Mouse (Mus musculus): ENCODE results near the gene Srsf10. TPM values are rescaled to one million over a fixed set of nuclear protein-coding genes. Genes with fewer than 3 reads are reported as not detected.

Srsf10 gene
- polyA plus RNA-seq, 1 experiment from 2014 or later, result 212 TPM

- Histone ChIP-seq H3K36me3 (ENCODE audit: control insufficient read depth, insufficient read depth, low read length) (peaks cover 44% of the 10 kb centered on the region), H3K27ac (replicated peaks; ENCODE audit: low read depth, low read length) (peak overlapping the region; percentile 48; the same call in 1 of the 2 replicates), H3K4me1 (ENCODE audit: control insufficient read depth, insufficient read depth, low read length) (peaks cover 28% of the 10 kb centered on the region), H3K9me3 (ENCODE audit: control insufficient read depth, low read length) (no peaks in the 10 kb centered on the region), H3K4me3 (ENCODE audit: low read depth, low read length) (peak overlapping the region; percentile 14; the same call in 1 of the 2 replicates), H3K9ac (ENCODE audit: low read depth, low read length) (peak overlapping the region; percentile 35), H3K27me3 (replicated peaks; ENCODE audit: control insufficient read depth, insufficient read depth, low read length) (no peaks in the 10 kb centered on the region), H3K4me2 (ENCODE audit: low read depth, low read length) (peak overlapping the region; percentile 84; the same call in 1 of the 2 replicates)
- ATAC-seq (ENCODE audit: low read depth) (no peak), DNase-seq (ENCODE audit: low spot score) (no peak)
- WGBS, result 36% methylated on average over 2 of the region's 2 CpGs
These were observed 14.9 kb downstream of the Srsf10 start for GRCm38 (mm10) chr4:135870227-135871023.

- Histone ChIP-seq H3K27ac (replicated peaks; ENCODE audit: low read depth, low read length) (0 out of 2 replicates have a peak overlapping the region, but pooled peaks have one; percentile 100), H3K4me3 (ENCODE audit: low read depth, low read length) (peak overlapping the region; percentile 73), H3K9ac (ENCODE audit: low read depth, low read length) (peak overlapping the region; percentile 91), H3K27me3 (replicated peaks; ENCODE audit: control insufficient read depth, insufficient read depth, low read length) (no peaks in the 10 kb centered on the region), H3K9me3 (ENCODE audit: control insufficient read depth, low read length) (no peaks in the 10 kb centered on the region), H3K4me2 (ENCODE audit: low read depth, low read length) (peak overlapping the region; percentile 84), H3K4me1 (ENCODE audit: control insufficient read depth, insufficient read depth, low read length) (peaks cover 44% of the 10 kb centered on the region), H3K36me3 (ENCODE audit: control insufficient read depth, insufficient read depth, low read length) (peaks cover 33% of the 10 kb centered on the region)
- DNase-seq (ENCODE audit: low spot score) (no peak), ATAC-seq (ENCODE audit: low read depth) (no peak)
- 33% methylated on average over 3 of the region's 3 CpGs for WGBS
These were observed 16.5 kb downstream of the Srsf10 start for GRCm38 (mm10) chr4:135872015-135872414.

- Histone ChIP-seq H3K4me3 (ENCODE audit: low read depth, low read length) (peak overlapping the region; percentile 73), H3K27me3 (replicated peaks; ENCODE audit: control insufficient read depth, insufficient read depth, low read length) (no peaks in the 10 kb centered on the region), H3K36me3 (ENCODE audit: control insufficient read depth, insufficient read depth, low read length) (peaks cover 33% of the 10 kb centered on the region), H3K9ac (ENCODE audit: low read depth, low read length) (peak overlapping the region; percentile 91), H3K9me3 (ENCODE audit: control insufficient read depth, low read length) (no peaks in the 10 kb centered on the region), H3K4me1 (ENCODE audit: control insufficient read depth, insufficient read depth, low read length) (peaks cover 45% of the 10 kb centered on the region), H3K27ac (replicated peaks; ENCODE audit: low read depth, low read length) (peak overlapping the region; percentile 100), H3K4me2 (ENCODE audit: low read depth, low read length) (peak overlapping the region; percentile 84)
- no peak for DNase-seq (ENCODE audit: low spot score)
- 6% methylated on average over 17 of the region's 17 CpGs for WGBS
- ATAC-seq (ENCODE audit: low read depth), result no peak
These were observed 17.2 kb downstream of the Srsf10 start for GRCm38 (mm10) chr4:135872589-135873391.

- no peaks in the 10 kb centered on the region for H3K27me3 ChIP-seq (replicated peaks; ENCODE audit: control insufficient read depth, insufficient read depth, low read length)
- H3K9me3 ChIP-seq (ENCODE audit: control insufficient read depth, low read length), result no peaks in the 10 kb centered on the region
- H3K36me3 ChIP-seq (ENCODE audit: control insufficient read depth, insufficient read depth, low read length), result peaks cover 32% of the 10 kb centered on the region
- H3K9ac ChIP-seq (ENCODE audit: low read depth, low read length), result peak within 1 kb of the TSS; percentile 91
- peak within 1 kb of the TSS; percentile 100 for H3K27ac ChIP-seq (replicated peaks; ENCODE audit: low read depth, low read length)
- H3K4me3 ChIP-seq (ENCODE audit: low read depth, low read length), result peak within 1 kb of the TSS; percentile 73
- H3K4me2 ChIP-seq (ENCODE audit: low read depth, low read length), result peak within 1 kb of the TSS; percentile 84
- peak; percentile 97 for DNase-seq (ENCODE audit: low spot score)
- 0% methylated on average over 38 of the region's 60 CpGs for WGBS
- peak; percentile 95 for ATAC-seq (ENCODE audit: low read depth)
- peaks cover 45% of the 10 kb centered on the region for H3K4me1 ChIP-seq (ENCODE audit: control insufficient read depth, insufficient read depth, low read length)
These were observed 18.1 kb downstream of the Srsf10 start, which contains the start of gene Pnrc2 for GRCm38 (mm10) chr4:135873526-135874202. TSS of gene Pnrc2 (minus strand) at chr4:135873850.

GRCm38 (mm10) chr4:135874564-135875535 is 19.3 kb downstream of the Srsf10 start:
- Histone ChIP-seq H3K9ac (ENCODE audit: low read depth, low read length) (no peak overlapping the region), H3K4me3 (ENCODE audit: low read depth, low read length) (no peak overlapping the region), H3K4me2 (ENCODE audit: low read depth, low read length) (peak overlapping the region; percentile 84; the same call in 1 of the 2 replicates), H3K4me1 (ENCODE audit: control insufficient read depth, insufficient read depth, low read length) (peaks cover 40% of the 10 kb centered on the region), H3K9me3 (ENCODE audit: control insufficient read depth, low read length) (no peaks in the 10 kb centered on the region), H3K27me3 (replicated peaks; ENCODE audit: control insufficient read depth, insufficient read depth, low read length) (no peaks in the 10 kb centered on the region), H3K27ac (replicated peaks; ENCODE audit: low read depth, low read length) (peak overlapping the region; percentile 100), H3K36me3 (ENCODE audit: control insufficient read depth, insufficient read depth, low read length) (peaks cover 23% of the 10 kb centered on the region)
- no peak for DNase-seq (ENCODE audit: low spot score)
- 79% methylated on average over 10 of the region's 10 CpGs for WGBS
- no peak for ATAC-seq (ENCODE audit: low read depth)

- DNase-seq (ENCODE audit: low spot score), result no peak
- H3K9ac ChIP-seq (ENCODE audit: low read depth, low read length), result no peak overlapping the region
- H3K36me3 ChIP-seq (ENCODE audit: control insufficient read depth, insufficient read depth, low read length), result peaks cover 20% of the 10 kb centered on the region
- no peak for ATAC-seq (ENCODE audit: low read depth)
- peaks cover 40% of the 10 kb centered on the region for H3K4me1 ChIP-seq (ENCODE audit: control insufficient read depth, insufficient read depth, low read length)
- H3K4me2 ChIP-seq (ENCODE audit: low read depth, low read length), result peak overlapping the region; percentile 52
- no peaks in the 10 kb centered on the region for H3K9me3 ChIP-seq (ENCODE audit: control insufficient read depth, low read length)
- no peaks in the 10 kb centered on the region for H3K27me3 ChIP-seq (replicated peaks; ENCODE audit: control insufficient read depth, insufficient read depth, low read length)
- WGBS, result 29% methylated on average over 7 of the region's 7 CpGs
- no peak overlapping the region for H3K4me3 ChIP-seq (ENCODE audit: low read depth, low read length)
- H3K27ac ChIP-seq (replicated peaks; ENCODE audit: low read depth, low read length), result peak overlapping the region; percentile 100
These were observed 20.0 kb downstream of the Srsf10 start for GRCm38 (mm10) chr4:135875546-135875945.

- DNase-seq (ENCODE audit: low spot score) (peak; percentile 46), ATAC-seq (ENCODE audit: low read depth) (no peak)
- peak overlapping the region; percentile 75 for H3K27ac ChIP-seq (replicated peaks; ENCODE audit: low read depth, low read length)
- H3K4me2 ChIP-seq (ENCODE audit: low read depth, low read length), result peak overlapping the region; percentile 52
- peak overlapping the region; percentile 25 for H3K4me3 ChIP-seq (ENCODE audit: low read depth, low read length)
- WGBS, result 3% methylated on average over 9 of the region's 9 CpGs
- H3K9ac ChIP-seq (ENCODE audit: low read depth, low read length), result peak overlapping the region; percentile 32; the same call in 1 of the 2 replicates
- no peaks in the 10 kb centered on the region for H3K9me3 ChIP-seq (ENCODE audit: control insufficient read depth, low read length)
- H3K27me3 ChIP-seq (replicated peaks; ENCODE audit: control insufficient read depth, insufficient read depth, low read length), result no peaks in the 10 kb centered on the region
- peaks cover 15% of the 10 kb centered on the region for H3K36me3 ChIP-seq (ENCODE audit: control insufficient read depth, insufficient read depth, low read length)
- H3K4me1 ChIP-seq (ENCODE audit: control insufficient read depth, insufficient read depth, low read length), result peaks cover 40% of the 10 kb centered on the region
These were observed 20.5 kb downstream of the Srsf10 start for GRCm38 (mm10) chr4:135875991-135876582.
